Mouse (Mus musculus) heart, embryonic 12.5 days (tissue): Measurements from ENCODE around the gene Atad3a. TPM values are rescaled to one million over a fixed set of nuclear protein-coding genes. Genes with fewer than 3 reads are reported as not detected.

Experiments
- ATAC-seq: fragments of 200-750 bp; cut with Nextera tagmentation; 2 replicates; pipeline ENCODE4 v1.8.0; 2017; ENCODE audit warnings: moderate TSS enrichment, moderate library complexity; ENCODE audit not compliant: insufficient number of reproducible peaks, low FRiP score
- H3K27ac ChIP-seq: fragments of 300-500 bp; sonication (generic); 2 replicates; pipeline ENCODE4 v1.5.1; 2016; ENCODE audit warnings: mild to moderate bottlenecking, moderate library complexity; ENCODE audit not compliant: poor library complexity, severe bottlenecking
- H3K27me3 ChIP-seq: fragments of 300-500 bp; sonication (generic); replicated peaks from 2 replicates; pipeline ENCODE4 v1.6.1; 2016; ENCODE audit warnings: mild to moderate bottlenecking, moderate library complexity
- H3K36me3 ChIP-seq: fragments of 300-500 bp; sonication (generic); 2 replicates; pipeline ENCODE4 v1.6.1; 2016; ENCODE audit warnings: mild to moderate bottlenecking, moderate library complexity
- H3K4me1 ChIP-seq: fragments of 300-500 bp; sonication (generic); replicated peaks from 2 replicates; pipeline ENCODE4 v1.6.1; 2016; ENCODE audit warnings: mild to moderate bottlenecking
- H3K4me2 ChIP-seq: fragments of 300-500 bp; sonication (generic); 2 replicates; pipeline ENCODE4 v1.6.1; 2016; ENCODE audit warnings: mild to moderate bottlenecking, moderate library complexity
- H3K4me3 ChIP-seq: fragments of 300-500 bp; sonication (generic); 2 replicates; pipeline ENCODE4 v1.5.1; 2016; ENCODE audit warnings: mild to moderate bottlenecking
- H3K9ac ChIP-seq: fragments of 300-500 bp; sonication (generic); 2 replicates; pipeline ENCODE4 v1.6.1; 2016; ENCODE audit warnings: mild to moderate bottlenecking, moderate library complexity
- H3K9me3 ChIP-seq: fragments of 300-500 bp; sonication (generic); replicated peaks from 2 replicates; pipeline ENCODE4 v1.6.1; 2016; ENCODE audit warnings: mild to moderate bottlenecking, moderate library complexity
- WGBS: fragments of 180-500 bp; shearing (Covaris S2); methylation state at CpG from one replicate; pipeline ENCODE4 v1.1.7; 2016; 5-methylcytosine and 5-hydroxymethylcytosine counted together
- polyA plus RNA-seq: library from polyadenylated mRNA; unstranded; fragments of >200 nt; fragmentation: Nextera tagmentation; extraction: Ambion mirVana; gene quantifications from 2 replicates; pipeline ENCODE4 v1.2.1, GENCODE M21; 2016

Atad3a gene
- polyA plus RNA-seq, 1 experiment from 2014 or later, result 104 TPM

DNA sequence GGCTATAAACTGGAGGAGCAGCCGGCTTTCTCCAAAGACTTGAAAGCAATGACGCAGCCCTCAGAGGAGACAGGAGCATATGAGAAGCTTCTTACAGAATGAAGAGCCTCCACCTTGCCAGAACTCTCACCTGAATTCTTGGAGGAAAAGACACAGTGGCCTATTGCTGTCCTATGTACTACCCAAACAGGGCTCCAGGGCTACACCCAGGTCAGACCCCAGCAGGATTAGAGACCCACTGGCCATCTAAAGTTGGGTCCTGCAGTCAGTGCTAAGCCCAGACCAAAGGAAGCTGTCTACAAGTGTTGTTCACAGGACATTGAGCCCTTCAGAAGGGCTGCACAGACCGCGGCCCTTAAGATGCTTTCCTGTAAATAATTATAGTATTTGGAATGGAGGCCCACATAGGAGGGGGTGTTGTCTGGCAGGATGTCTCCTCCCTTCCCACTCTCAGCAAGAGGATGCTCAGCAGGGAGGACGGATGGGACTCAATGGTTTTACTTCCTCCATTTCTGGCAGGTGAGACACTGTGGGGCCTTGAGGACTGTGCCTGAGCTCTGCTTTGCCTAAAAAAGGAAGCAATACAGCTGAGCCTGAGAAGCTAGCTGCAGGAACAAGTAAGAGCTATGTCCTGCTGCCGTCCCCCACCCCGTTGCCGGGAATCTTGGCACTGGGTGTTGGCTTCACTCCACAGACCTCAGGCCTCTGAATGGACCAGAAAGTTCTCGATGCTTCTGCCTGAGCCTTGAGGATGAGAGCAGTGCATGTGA, 14.3 kb upstream of the Atad3a start:
- ATAC-seq, result no peak
- peak overlapping the region; percentile 80; the same call in 1 of the 2 replicates for H3K4me2 ChIP-seq
- H3K9me3 ChIP-seq, result no peaks in the 10 kb centered on the region
- H3K4me1 ChIP-seq, result peaks cover 51% of the 10 kb centered on the region
- 55% methylated on average over 9 of the region's 9 CpGs for WGBS
- H3K4me3 ChIP-seq, result no peak overlapping the region; the same call in 1 of the 2 replicates
- H3K9ac ChIP-seq, result no peak overlapping the region
- no peak overlapping the region for H3K27ac ChIP-seq
- peaks cover 47% of the 10 kb centered on the region for H3K27me3 ChIP-seq
- H3K36me3 ChIP-seq, result no peaks in the 10 kb centered on the region

DNA sequence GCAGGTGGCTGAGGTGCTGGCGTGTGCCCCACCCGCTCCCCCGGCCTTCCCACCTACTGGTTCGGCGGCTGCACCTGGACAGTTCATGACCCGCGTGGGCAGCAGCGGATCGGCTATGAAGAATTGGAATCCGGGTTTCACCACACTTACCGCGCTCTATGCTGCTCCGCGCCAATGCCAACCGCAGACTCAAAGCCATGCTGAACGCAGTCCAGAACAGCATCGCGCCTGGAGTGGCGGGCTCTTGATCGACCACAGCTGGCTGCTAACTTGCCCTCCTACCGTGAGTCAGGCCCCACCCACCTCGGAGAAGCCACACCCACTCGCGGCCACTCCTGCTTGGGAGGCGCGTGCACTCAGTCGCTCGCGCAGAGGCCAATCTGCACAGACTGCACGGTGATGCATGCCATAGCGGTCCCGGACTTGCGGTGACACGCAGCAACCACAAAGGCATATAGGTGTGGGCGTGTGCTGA, 13.4 kb upstream of the Atad3a start, which contains the start of gene Vwa1:
Vwa1 (minus strand) TSS at position 419 of the 475 bp plus-strand sequence.
- peaks cover 44% of the 10 kb centered on the region for H3K4me1 ChIP-seq
- H3K9ac ChIP-seq, result peak within 1 kb of the TSS; percentile 62
- H3K27ac ChIP-seq, result no peak within 1 kb of the TSS
- no peaks in the 10 kb centered on the region for H3K36me3 ChIP-seq
- peak within 1 kb of the TSS; percentile 80 for H3K4me2 ChIP-seq
- 2% methylated on average over 35 of the region's 35 CpGs for WGBS
- peak within 1 kb of the TSS; percentile 41 for H3K4me3 ChIP-seq
- ATAC-seq, result peak; percentile 66
- H3K9me3 ChIP-seq, result no peaks in the 10 kb centered on the region
- peaks cover 47% of the 10 kb centered on the region for H3K27me3 ChIP-seq

DNA sequence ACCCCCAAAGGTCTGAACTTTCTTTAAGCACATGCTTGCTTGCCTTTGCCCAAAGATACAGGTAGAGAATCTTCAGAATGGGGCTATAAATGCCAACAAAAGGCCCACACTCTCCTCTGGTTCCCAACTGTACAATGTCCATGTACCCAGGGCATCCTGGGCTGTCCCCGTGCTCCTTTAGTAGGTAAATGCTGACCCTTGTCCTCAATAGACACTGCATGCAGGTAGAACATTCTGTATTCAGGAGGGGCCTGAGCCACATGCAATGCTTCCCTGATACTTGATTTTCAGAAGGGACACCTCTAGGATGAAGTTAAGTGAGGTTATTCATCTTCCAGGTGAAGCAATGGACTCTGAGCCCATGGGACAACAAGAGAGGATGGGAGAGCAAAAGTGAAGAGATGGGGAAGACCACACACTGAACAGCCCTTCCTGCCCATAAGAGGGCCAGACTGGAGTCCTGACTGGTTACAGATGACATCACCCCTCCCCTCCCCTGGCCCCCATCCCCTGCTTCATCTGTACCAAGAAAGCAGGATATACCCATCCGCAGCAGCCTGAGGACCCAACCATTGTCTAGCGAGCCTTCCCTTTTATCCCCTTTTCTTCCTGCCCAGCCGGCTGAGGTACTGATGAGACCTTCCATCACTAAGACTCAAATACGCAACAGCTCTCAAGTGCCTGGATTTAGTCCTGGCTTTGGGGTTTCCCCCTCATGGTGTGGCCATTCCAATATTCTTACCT, 12.6 kb upstream of the Atad3a start:
- Histone ChIP-seq H3K4me2 (peak overlapping the region; percentile 80), H3K36me3 (no peaks in the 10 kb centered on the region), H3K27ac (no peak overlapping the region), H3K9ac (no peak overlapping the region), H3K9me3 (no peaks in the 10 kb centered on the region), H3K4me1 (peaks cover 44% of the 10 kb centered on the region), H3K27me3 (peaks cover 47% of the 10 kb centered on the region), H3K4me3 (peak overlapping the region; percentile 41; the same call in 1 of the 2 replicates)
- ATAC-seq, result no peak
- 42% methylated on average over 5 of the region's 5 CpGs for WGBS

DNA sequence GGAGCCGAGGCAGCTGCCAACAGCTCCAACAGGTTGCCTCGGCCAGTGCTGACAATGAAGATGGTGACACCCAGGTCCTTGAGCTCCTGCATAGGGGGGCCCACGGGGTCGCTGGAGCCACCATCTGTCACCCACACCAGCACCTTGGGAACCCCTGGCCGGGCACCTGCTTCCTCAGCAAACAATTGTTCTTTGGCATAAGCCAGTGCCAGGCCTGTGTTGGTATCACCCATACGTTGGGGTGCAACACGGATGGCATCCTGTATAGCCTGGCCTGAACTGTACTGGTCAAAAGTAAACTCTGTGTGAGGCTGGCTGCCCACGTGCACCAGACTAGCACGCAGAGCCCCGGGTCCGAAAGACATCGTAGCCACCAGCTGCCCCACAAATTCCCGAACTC, 11.9 kb upstream of the Atad3a start:
- H3K36me3 ChIP-seq, result no peaks in the 10 kb centered on the region
- no peak overlapping the region for H3K4me2 ChIP-seq
- H3K27me3 ChIP-seq, result peaks cover 47% of the 10 kb centered on the region
- H3K4me1 ChIP-seq, result peaks cover 40% of the 10 kb centered on the region
- no peaks in the 10 kb centered on the region for H3K9me3 ChIP-seq
- 81% methylated on average over 13 of the region's 13 CpGs for WGBS
- H3K4me3 ChIP-seq, result no peak overlapping the region
- no peak overlapping the region for H3K9ac ChIP-seq
- no peak for ATAC-seq
- no peak overlapping the region for H3K27ac ChIP-seq

DNA sequence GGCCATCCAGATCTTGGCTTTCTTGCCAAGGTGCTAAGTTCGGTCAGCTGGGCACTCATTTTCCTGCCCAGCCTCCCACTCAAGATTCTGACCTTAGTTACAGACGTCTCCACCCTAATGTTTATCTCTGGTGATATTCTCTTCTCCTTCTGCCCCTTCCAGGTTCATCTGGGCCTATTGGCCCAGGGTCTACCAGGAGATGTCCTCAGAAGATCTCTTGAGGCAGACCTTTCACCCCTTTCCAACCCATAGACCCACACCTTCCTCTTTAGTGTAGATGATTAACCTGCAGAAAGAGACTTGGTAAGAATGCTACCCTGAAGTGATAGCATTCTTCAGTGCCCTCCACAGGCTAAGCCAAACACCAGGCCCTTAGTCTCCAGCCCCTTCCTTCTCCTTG, 10.8 kb upstream of the Atad3a start:
- Histone ChIP-seq H3K27me3 (peaks cover 47% of the 10 kb centered on the region), H3K4me1 (peaks cover 33% of the 10 kb centered on the region), H3K4me3 (no peak overlapping the region), H3K9me3 (no peaks in the 10 kb centered on the region), H3K4me2 (no peak overlapping the region), H3K9ac (no peak overlapping the region), H3K27ac (no peak overlapping the region), H3K36me3 (no peaks in the 10 kb centered on the region)
- ATAC-seq, result no peak
- WGBS, result 66% methylated on average over 2 of the region's 2 CpGs

DNA sequence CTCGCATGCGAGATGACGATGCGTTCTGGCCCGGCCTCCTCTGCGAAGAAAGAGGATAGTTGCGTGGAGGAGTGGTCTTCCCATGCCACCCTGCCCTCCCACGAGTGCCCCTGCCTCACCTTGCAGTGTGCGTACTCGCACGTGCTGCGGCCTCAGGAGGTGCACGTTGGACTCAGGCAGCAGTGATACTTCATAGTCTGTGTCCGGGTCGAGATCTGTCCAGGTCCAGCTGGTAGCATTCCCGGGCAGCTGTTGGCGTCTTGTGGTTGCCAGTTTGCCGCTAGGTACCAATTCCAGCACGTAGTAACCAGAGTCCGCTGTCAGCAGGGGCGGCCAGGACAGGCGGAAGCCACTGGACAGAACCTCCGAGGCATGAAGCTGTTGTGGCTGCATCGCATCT, 9.7 kb upstream of the Atad3a start:
- H3K27me3 ChIP-seq, result peaks cover 47% of the 10 kb centered on the region
- no peaks in the 10 kb centered on the region for H3K9me3 ChIP-seq
- H3K4me2 ChIP-seq, result peak overlapping the region; percentile 78
- H3K27ac ChIP-seq, result no peak overlapping the region
- no peak for ATAC-seq
- H3K4me1 ChIP-seq, result peaks cover 24% of the 10 kb centered on the region
- WGBS, result 36% methylated on average over 24 of the region's 24 CpGs
- peak overlapping the region; percentile 53 for H3K4me3 ChIP-seq
- peak overlapping the region; percentile 80 for H3K9ac ChIP-seq
- no peaks in the 10 kb centered on the region for H3K36me3 ChIP-seq

DNA sequence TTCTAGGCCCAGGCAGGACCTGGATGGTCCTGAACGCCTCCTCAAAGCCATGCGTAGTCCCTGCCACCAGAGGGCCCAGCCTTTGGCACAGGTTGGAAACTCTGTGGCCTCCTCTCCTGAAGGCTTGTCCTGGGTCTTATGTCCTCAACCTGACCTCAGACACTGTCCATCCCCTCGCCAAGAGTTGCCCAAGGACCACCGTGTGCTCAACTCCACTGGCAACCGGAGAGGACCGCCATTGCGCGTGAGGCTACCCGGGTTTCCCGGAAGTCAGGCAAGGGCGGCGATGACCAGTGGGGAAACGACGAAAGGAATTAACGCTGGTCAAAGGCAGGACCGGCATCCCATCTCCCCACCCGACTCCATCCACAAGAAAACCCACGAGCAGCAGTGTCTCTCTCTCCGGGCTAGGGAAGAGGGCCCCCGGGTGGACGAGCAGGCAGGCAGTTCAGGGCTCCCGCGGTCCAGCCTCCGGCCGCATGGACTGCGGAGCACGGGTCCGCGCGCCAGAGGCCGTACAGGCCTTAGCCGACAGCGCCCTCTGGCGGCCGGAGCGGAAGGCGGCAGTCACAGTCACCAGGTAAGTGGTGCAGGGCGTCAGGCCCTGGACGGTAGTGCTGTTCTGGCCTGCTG, 9.1 kb upstream of the Atad3a start:
- ATAC-seq, result peak; percentile 90
- H3K27ac ChIP-seq, result peak overlapping the region; percentile 52
- under 1% methylated on average over 39 of the region's 39 CpGs for WGBS

DNA sequence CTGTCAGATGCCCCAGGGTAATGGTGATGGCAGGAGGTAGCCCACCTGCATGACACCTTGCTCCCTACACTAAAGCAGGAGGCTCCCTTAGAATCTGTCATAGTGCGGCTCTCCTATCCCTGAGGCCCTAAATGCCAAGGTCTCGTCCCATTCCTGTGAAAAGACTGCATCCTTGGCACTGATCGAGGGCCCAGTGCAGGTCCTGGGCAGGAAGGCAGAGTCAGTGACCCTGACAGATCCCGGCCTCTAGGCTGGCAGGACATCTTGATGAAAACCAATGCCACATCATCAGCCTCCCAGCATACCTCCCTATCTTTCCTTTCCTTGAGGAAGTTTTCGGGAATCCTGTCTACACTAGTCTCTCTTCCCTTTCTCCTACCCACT, 8.6 kb upstream of the Atad3a start:
- 66% methylated on average over 5 of the region's 5 CpGs for WGBS
- Histone ChIP-seq H3K9ac (peak overlapping the region; percentile 80; the same call in 1 of the 2 replicates), H3K4me2 (peak overlapping the region; percentile 78), H3K36me3 (no peaks in the 10 kb centered on the region), H3K27ac (no peak overlapping the region), H3K27me3 (peaks cover 40% of the 10 kb centered on the region), H3K9me3 (no peaks in the 10 kb centered on the region), H3K4me3 (peak overlapping the region; percentile 53), H3K4me1 (peaks cover 13% of the 10 kb centered on the region)
- no peak for ATAC-seq

More for the DNA sequence above, 9.1 kb upstream of the Atad3a start:
- Histone ChIP-seq H3K9ac (peak overlapping the region; percentile 80), H3K27me3 (peaks cover 41% of the 10 kb centered on the region), H3K4me1 (peaks cover 18% of the 10 kb centered on the region), H3K4me2 (peak overlapping the region; percentile 78), H3K9me3 (no peaks in the 10 kb centered on the region), H3K36me3 (no peaks in the 10 kb centered on the region), H3K4me3 (peak overlapping the region; percentile 53)

DNA sequence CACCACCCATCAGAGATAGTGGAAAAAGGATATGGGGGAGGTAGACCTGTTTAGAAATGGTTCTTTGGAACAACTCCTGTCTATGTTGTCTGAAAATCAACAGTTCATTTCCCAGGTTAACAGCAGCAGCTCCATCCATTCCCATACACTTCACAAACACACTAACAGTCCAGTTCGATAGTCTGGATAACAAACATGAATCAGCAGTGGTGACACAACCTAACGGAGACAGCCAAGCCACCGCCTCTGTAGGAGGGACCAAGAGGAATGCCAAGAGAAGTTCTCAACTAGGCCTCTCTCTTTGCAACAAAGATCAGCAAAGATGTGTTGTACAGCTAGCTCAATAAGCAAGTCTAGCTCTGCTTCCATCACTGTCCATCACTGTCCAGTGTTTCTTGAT, 1.5 kb upstream of the Atad3a start:
- Histone ChIP-seq H3K4me1 (peaks cover 27% of the 10 kb centered on the region), H3K4me2 (no peak overlapping the region)
- 90% methylated on average over 3 of the region's 3 CpGs for WGBS

DNA sequence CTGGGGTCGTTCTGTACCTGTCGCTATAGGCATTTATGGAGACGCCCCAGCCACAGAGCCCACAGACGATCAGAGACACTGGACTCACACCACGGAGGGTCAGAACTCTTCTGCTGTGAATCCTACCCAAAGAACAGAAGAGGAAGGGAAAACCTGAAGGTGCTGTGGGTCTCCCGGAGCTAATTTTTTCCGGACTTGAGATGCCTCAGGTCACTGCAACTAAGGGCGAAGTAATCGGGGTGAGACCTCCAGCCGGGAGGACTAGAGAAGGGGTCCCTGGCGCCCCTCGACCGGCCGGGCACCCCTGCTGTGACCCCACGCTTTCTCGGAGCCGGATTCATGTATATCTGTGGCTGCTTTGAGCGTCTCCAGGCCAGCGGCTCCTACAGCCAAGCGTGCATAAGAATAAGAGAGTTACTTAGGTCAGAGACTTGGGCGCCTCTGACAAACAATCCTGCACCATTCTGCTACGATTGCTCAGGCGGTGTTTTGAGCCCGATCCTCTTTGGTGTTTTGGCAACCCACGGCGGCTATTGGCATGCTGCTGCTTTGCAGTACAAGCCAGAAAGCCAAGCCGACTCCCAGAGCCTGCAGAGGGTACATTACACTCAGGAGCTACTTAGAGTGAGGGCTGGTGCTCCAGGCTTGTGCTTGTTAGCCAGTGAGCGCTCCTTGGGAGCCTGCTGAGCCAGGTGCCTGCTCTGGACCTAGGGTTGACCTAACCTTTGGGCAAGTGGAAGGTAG, 635 bp upstream of the Atad3a start:
- H3K4me3 ChIP-seq, result peak overlapping the region; percentile 87
- peak overlapping the region; percentile 90 for H3K9ac ChIP-seq
- peak overlapping the region; percentile 50 for H3K27ac ChIP-seq
- H3K27me3 ChIP-seq, result no peaks in the 10 kb centered on the region
- H3K4me2 ChIP-seq, result peak overlapping the region; percentile 100
- no peaks in the 10 kb centered on the region for H3K9me3 ChIP-seq
- 3% methylated on average over 28 of the region's 28 CpGs for WGBS
- no peak for ATAC-seq
- peaks cover 12% of the 10 kb centered on the region for H3K36me3 ChIP-seq
- peaks cover 32% of the 10 kb centered on the region for H3K4me1 ChIP-seq

More for the DNA sequence above, 1.5 kb upstream of the Atad3a start:
- Histone ChIP-seq H3K4me3 (no peak overlapping the region), H3K9me3 (no peaks in the 10 kb centered on the region), H3K9ac (no peak overlapping the region), H3K36me3 (peaks cover 3% of the 10 kb centered on the region), H3K27me3 (no peaks in the 10 kb centered on the region), H3K27ac (no peak overlapping the region)
- no peak for ATAC-seq
